Mouse (Mus musculus) retina, postnatal 7 days (tissue): Measurements from ENCODE around the gene Higd2a.

Experiments used
- DNase-seq: peaks from one replicate; pipeline ENCODE4 v3.0.0-alpha.2; 2012; ENCODE audit warnings: low read depth, low spot score

Higd2a gene

DNA sequence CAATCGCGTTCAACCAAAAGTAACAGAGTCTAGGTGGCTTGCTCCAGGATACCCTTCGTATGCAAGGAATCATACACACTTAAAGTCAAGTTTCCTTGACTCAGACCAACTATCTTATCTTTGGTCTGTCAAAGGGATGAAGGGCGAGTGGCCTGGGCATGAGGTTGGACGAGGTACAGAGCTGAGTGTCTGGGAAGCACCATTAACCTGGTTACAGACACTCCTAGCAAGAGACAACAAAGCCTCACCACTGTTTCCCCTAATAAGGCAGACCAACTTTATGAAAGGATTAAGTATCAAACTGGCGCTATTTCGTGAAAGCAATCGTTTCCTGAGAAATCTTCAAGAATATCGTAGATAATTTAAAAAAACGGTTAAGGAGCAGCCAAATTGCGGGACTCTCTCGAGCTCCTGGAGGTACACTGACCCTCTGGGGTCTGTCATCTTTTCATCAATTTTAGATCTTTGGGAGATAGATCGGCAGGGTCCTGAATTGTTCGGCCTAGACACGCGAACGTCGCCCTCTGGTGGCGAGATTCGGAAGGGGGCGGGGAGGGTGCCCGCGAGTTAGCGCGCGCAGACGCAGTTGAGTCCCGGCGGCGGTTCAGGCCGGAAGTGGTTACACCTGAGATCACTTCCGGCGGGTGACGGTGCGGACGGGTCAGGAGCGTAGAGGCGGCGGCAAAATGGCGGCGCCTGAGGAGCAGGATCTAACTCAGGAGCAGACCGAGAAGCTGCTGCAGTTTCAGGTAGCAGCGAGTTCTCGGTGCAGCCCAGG is 31.3 kb downstream of the Higd2a start, which contains the start of gene Faf2:
Gene Faf2 (plus strand): TSS at position 630 of the 778 bp plus-strand sequence.
- peak; percentile 96 for DNase-seq

GRCm38 (mm10) chr13:54621960-54622521 is 32.0 kb downstream of the Higd2a start:
- DNase-seq, result no peak

DNA sequence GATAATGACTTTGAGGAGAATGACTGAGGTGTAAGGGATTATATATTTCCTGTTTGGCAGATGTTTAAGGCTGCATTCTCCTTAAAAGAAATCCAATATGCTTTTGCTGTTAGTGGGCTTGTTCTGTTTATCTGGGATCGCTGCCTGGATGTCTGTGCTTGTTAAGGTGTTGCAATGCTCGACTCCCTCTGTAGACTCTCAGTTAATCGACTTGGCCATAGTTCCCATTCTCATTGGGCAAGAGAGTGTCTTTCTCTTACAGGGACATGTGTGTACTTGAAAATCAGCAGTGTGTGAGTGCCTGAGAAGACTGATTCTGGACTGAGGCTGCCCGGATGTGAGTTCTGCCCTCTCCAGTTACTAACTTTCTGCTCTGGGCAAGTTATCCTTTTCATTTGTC is 39.1 kb downstream of the Higd2a start:
- no peak for DNase-seq

DNA sequence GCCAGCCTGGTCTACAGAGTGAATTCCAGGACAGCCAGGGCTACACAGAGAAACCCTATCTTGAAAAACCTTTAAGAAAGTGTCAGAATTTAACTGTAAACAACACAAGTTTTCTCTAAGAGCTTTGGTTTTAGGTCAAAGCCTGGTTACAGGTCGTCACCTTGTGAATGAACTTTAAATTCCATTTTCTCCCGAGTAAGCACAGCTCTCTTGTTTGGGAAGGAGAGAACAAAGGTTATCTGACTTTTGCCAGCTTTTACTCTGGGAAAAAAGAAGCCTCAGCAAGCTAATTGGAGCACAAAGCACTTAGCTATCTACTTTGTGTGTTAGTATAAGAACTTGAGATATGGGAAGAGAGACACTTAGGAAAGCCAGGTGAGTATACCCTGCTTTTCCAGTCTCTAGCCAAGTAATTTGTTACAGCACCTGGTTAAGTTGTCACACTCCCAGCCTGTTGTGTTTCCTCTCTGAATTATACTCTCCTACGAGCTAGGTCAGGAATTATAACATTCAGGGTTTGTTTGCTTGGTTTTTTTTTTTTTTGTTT is 42.8 kb downstream of the Higd2a start:
- no peak for DNase-seq

DNA sequence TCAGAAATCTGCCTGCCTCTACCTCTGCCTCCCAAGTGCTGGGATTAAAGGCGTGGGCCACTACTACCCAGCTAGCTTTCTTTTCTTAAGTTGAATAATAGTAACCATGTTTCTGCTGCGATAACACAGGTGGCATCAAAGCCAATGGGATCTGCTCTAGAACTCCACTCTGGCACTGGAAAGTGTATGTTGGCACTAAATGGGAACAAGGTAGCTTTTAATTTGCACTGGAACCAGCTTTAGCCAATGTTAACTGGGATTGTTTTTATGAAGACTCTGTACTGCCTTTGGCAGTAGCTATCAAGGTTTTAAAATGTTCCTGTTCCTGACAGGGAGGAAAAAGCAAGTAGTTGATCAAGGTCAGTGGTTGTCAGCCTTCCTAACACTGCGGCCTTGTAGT is 45.0 kb downstream of the Higd2a start:
- DNase-seq, result no peak
